Mouse (Mus musculus): ENCODE results near the gene Wfdc3. TPM values are rescaled to one million over a fixed set of nuclear protein-coding genes. Genes with fewer than 3 reads are reported as not detected.

The Wfdc3 gene
- polyA plus RNA-seq (2016; fragmentation: Nextera tagmentation; extraction: Ambion mirVana): 0.95 and 0.98 TPM in 2 replicates

GRCm38 (mm10) chr2:164745843-164746479, at the start of gene Wfdc3, which contains the start of gene Dnttip1:
Gene Wfdc3 (minus strand): TSS chr2:164745931.
Gene Dnttip1 (plus strand): TSS chr2:164745983.
- peak within 1 kb of the TSS; percentile 95 for H3K27ac ChIP-seq
- peaks cover 19% of the 10 kb centered on the region for H3K4me1 ChIP-seq
- DNase-seq (ENCODE audit: low spot score): peak; percentile 99
- H3K27me3 ChIP-seq (ENCODE audit: low read depth, poor library complexity, severe bottlenecking): no peaks in the 10 kb centered on the region
- no peaks in the 10 kb centered on the region for H3K9me3 ChIP-seq (replicated peaks)
- H3K4me3 ChIP-seq: peak within 1 kb of the TSS; percentile 96
- WGBS: under 1% methylated on average over 70 of the region's 70 CpGs
- peaks cover 37% of the 10 kb centered on the region for H3K36me3 ChIP-seq

GRCm38 (mm10) chr2:164794293-164794692, 48.6 kb upstream of the Wfdc3 start:
- peaks cover 90% of the 10 kb centered on the region for H3K36me3 ChIP-seq
- no peak overlapping the region for H3K27ac ChIP-seq
- 44% methylated on average over 5 of the region's 5 CpGs for WGBS
- H3K4me1 ChIP-seq: no peaks in the 10 kb centered on the region
- no peak overlapping the region for H3K4me3 ChIP-seq
- no peaks in the 10 kb centered on the region for H3K27me3 ChIP-seq (ENCODE audit: low read depth, poor library complexity, severe bottlenecking)
- no peaks in the 10 kb centered on the region for H3K9me3 ChIP-seq (replicated peaks)
- DNase-seq (ENCODE audit: low spot score): peak; percentile 73

- Histone ChIP-seq H3K27me3 (ENCODE audit: low read depth, poor library complexity, severe bottlenecking) (no peaks in the 10 kb centered on the region), H3K4me1 (peaks cover under 1% of the 10 kb centered on the region; the same call in 1 of the 2 replicates), H3K4me3 (no peak overlapping the region), H3K27ac (no peak overlapping the region), H3K36me3 (peaks cover 89% of the 10 kb centered on the region), H3K9me3 (replicated peaks) (no peaks in the 10 kb centered on the region)
- 94% methylated on average over 2 of the region's 2 CpGs for WGBS
- DNase-seq (ENCODE audit: low spot score): no peak
Measured at GRCm38 (mm10) chr2:164793772-164794171, 48.0 kb upstream of the Wfdc3 start.

GRCm38 (mm10) chr2:164793236-164793635, 47.5 kb upstream of the Wfdc3 start:
- Histone ChIP-seq H3K36me3 (peaks cover 88% of the 10 kb centered on the region), H3K27ac (no peak overlapping the region)

GRCm38 (mm10) chr2:164792400-164793190, 46.9 kb upstream of the Wfdc3 start:
- H3K36me3 ChIP-seq: peaks cover 82% of the 10 kb centered on the region
- 92% methylated on average over 12 of the region's 12 CpGs for WGBS
- H3K9me3 ChIP-seq (replicated peaks): no peaks in the 10 kb centered on the region
- no peak overlapping the region for H3K4me3 ChIP-seq
- peaks cover 2% of the 10 kb centered on the region; the same call in 1 of the 2 replicates for H3K4me1 ChIP-seq
- no peaks in the 10 kb centered on the region for H3K27me3 ChIP-seq (ENCODE audit: low read depth, poor library complexity, severe bottlenecking)
- DNase-seq (ENCODE audit: low spot score): no peak
- H3K27ac ChIP-seq: no peak overlapping the region

More at GRCm38 (mm10) chr2:164793236-164793635, 47.5 kb upstream of the Wfdc3 start:
- WGBS: 90% methylated on average over 3 of the region's 3 CpGs
- Histone ChIP-seq H3K27me3 (ENCODE audit: low read depth, poor library complexity, severe bottlenecking) (no peaks in the 10 kb centered on the region), H3K4me1 (peaks cover 2% of the 10 kb centered on the region; the same call in 1 of the 2 replicates), H3K9me3 (replicated peaks) (no peaks in the 10 kb centered on the region), H3K4me3 (no peak overlapping the region)
- DNase-seq (ENCODE audit: low spot score): peak; percentile 57

GRCm38 (mm10) chr2:164791841-164792261, 46.1 kb upstream of the Wfdc3 start:
- no peak overlapping the region for H3K4me3 ChIP-seq
- H3K27ac ChIP-seq: no peak overlapping the region
- H3K27me3 ChIP-seq (ENCODE audit: low read depth, poor library complexity, severe bottlenecking): no peaks in the 10 kb centered on the region
- no peaks in the 10 kb centered on the region for H3K9me3 ChIP-seq (replicated peaks)
- peaks cover 76% of the 10 kb centered on the region for H3K36me3 ChIP-seq
- WGBS: 93% methylated on average over 18 of the region's 18 CpGs
- no peak for DNase-seq (ENCODE audit: low spot score)
- peaks cover 2% of the 10 kb centered on the region; the same call in 1 of the 2 replicates for H3K4me1 ChIP-seq

- Histone ChIP-seq H3K36me3 (peaks cover 62% of the 10 kb centered on the region), H3K4me3 (no peak overlapping the region)
Measured at GRCm38 (mm10) chr2:164790451-164790850, 44.7 kb upstream of the Wfdc3 start.

GRCm38 (mm10) chr2:164788411-164788810, 42.7 kb upstream of the Wfdc3 start:
- 73% methylated on average over 4 of the region's 4 CpGs for whole genome bisulfite sequencing
- peaks cover 20% of the 10 kb centered on the region for H3K4me1 ChIP-seq

More at GRCm38 (mm10) chr2:164790451-164790850, 44.7 kb upstream of the Wfdc3 start:
- no peaks in the 10 kb centered on the region for H3K9me3 ChIP-seq (replicated peaks)
- no peaks in the 10 kb centered on the region for H3K27me3 ChIP-seq (ENCODE audit: low read depth, poor library complexity, severe bottlenecking)
- DNase-seq (ENCODE audit: low spot score): no peak
- H3K27ac ChIP-seq: no peak overlapping the region
- H3K4me1 ChIP-seq: peaks cover 13% of the 10 kb centered on the region
- WGBS: 84% methylated on average over 4 of the region's 4 CpGs

GRCm38 (mm10) chr2:164787779-164788178, 42.0 kb upstream of the Wfdc3 start:
- H3K4me1 ChIP-seq: peaks cover 20% of the 10 kb centered on the region
- peaks cover 41% of the 10 kb centered on the region for H3K36me3 ChIP-seq
- no peak overlapping the region for H3K4me3 ChIP-seq
- 89% methylated on average over 10 of the region's 10 CpGs for WGBS
- no peaks in the 10 kb centered on the region for H3K9me3 ChIP-seq (replicated peaks)
- H3K27ac ChIP-seq: no peak overlapping the region
- H3K27me3 ChIP-seq (ENCODE audit: low read depth, poor library complexity, severe bottlenecking): no peaks in the 10 kb centered on the region
- DNase-seq (ENCODE audit: low spot score): no peak

More at GRCm38 (mm10) chr2:164788411-164788810, 42.7 kb upstream of the Wfdc3 start:
- no peaks in the 10 kb centered on the region for H3K27me3 ChIP-seq (ENCODE audit: low read depth, poor library complexity, severe bottlenecking)
- DNase-seq (ENCODE audit: low spot score): no peak
- H3K9me3 ChIP-seq (replicated peaks): no peaks in the 10 kb centered on the region
- peaks cover 47% of the 10 kb centered on the region for H3K36me3 ChIP-seq
- H3K4me3 ChIP-seq: no peak overlapping the region
- no peak overlapping the region for H3K27ac ChIP-seq

- Histone ChIP-seq H3K4me3 (no peak overlapping the region), H3K27me3 (ENCODE audit: low read depth, poor library complexity, severe bottlenecking) (no peaks in the 10 kb centered on the region), H3K9me3 (replicated peaks) (no peaks in the 10 kb centered on the region), H3K27ac (no peak overlapping the region), H3K4me1 (peaks cover 20% of the 10 kb centered on the region), H3K36me3 (peaks cover 33% of the 10 kb centered on the region)
- DNase-seq (ENCODE audit: low spot score): no peak
- 91% methylated on average over 3 of the region's 3 CpGs for WGBS
Measured at GRCm38 (mm10) chr2:164787032-164787431, 41.3 kb upstream of the Wfdc3 start.

GRCm38 (mm10) chr2:164786388-164786885, 40.7 kb upstream of the Wfdc3 start:
- H3K27ac ChIP-seq: peak overlapping the region; percentile 83
- H3K36me3 ChIP-seq: peaks cover 27% of the 10 kb centered on the region
- DNase-seq (ENCODE audit: low spot score): no peak
- no peaks in the 10 kb centered on the region for H3K9me3 ChIP-seq (replicated peaks)
- 10% methylated on average over 15 of the region's 15 CpGs for WGBS
- H3K4me3 ChIP-seq: peak overlapping the region; percentile 73
- no peaks in the 10 kb centered on the region for H3K27me3 ChIP-seq (ENCODE audit: low read depth, poor library complexity, severe bottlenecking)
- peaks cover 20% of the 10 kb centered on the region for H3K4me1 ChIP-seq

GRCm38 (mm10) chr2:164785481-164786387, 40.0 kb upstream of the Wfdc3 start, which contains the start of gene Snx21:
Gene Snx21 (plus strand): TSS chr2:164785823.
- WGBS: under 1% methylated on average over 85 of the region's 89 CpGs

More at GRCm38 (mm10) chr2:164785481-164786387, 40.0 kb upstream of the Wfdc3 start, which contains the start of gene Snx21:
- DNase-seq (ENCODE audit: low spot score): peak; percentile 92
- Histone ChIP-seq H3K4me1 (peaks cover 20% of the 10 kb centered on the region), H3K9me3 (replicated peaks) (no peaks in the 10 kb centered on the region), H3K27ac (peak within 1 kb of the TSS; percentile 83), H3K4me3 (peak within 1 kb of the TSS; percentile 73), H3K36me3 (peaks cover 20% of the 10 kb centered on the region), H3K27me3 (ENCODE audit: low read depth, poor library complexity, severe bottlenecking) (no peaks in the 10 kb centered on the region)

Measured in limb, embryonic 10.5 days (tissue).